Mouse (Mus musculus): ENCODE data around the gene Trappc6a. TPM values are rescaled to one million over a fixed set of nuclear protein-coding genes. Genes with fewer than 3 reads are reported as not detected.

Trappc6a gene
- polyA plus RNA-seq (2012; rRNA removed) (58.0 and 71.6 TPM in 2 replicates), polyA plus RNA-seq (2014; fragmentation: Nextera tagmentation; extraction: Ambion mirVana) (70.2 and 79.8 TPM in 2 replicates)

GRCm38 (mm10) chr7:19508150-19508923 is at the start of gene Trappc6a, which contains the start of gene Bloc1s3:
Gene Trappc6a, plus strand, starts transcription at chr7:19508395.
Gene Bloc1s3, minus strand, starts transcription at chr7:19508367.
- TF ChIP-seq POLR2A (IDR thresholded peaks at IDR 0.05; ENCODE audit: borderline replicate concordance, extremely low read depth, insufficient read depth, insufficient read length), result 0 out of 2 replicates have a peak, but pooled peaks have one; percentile 71
- WGBS, result under 1% methylated on average over 56 of the region's 56 CpGs
- DNase-seq (ENCODE audit: low spot score) (peak; percentile 95), ATAC-seq (ENCODE audit: low FRiP score, low read depth) (peak; percentile 97)
- Histone ChIP-seq H3K36me3 (ENCODE audit: control insufficient read depth, insufficient read depth, low read length) (no peaks in the 10 kb centered on the region), H3K4me1 (ENCODE audit: control insufficient read depth, insufficient read depth, low read length) (peaks cover 7% of the 10 kb centered on the region), H3K4me3 (replicated peaks; ENCODE audit: low read length) (peak within 1 kb of the TSS; percentile 84), H3K9me3 (ENCODE audit: control insufficient read depth, low read length) (no peaks in the 10 kb centered on the region), H3K4me2 (replicated peaks; ENCODE audit: low read depth, low read length, severe bottlenecking) (peak within 1 kb of the TSS; percentile 98), H3K27ac (replicated peaks; ENCODE audit: low read depth, low read length) (peak within 1 kb of the TSS; percentile 19; the same call in 1 of the 2 replicates), H3K27me3 (ENCODE audit: control insufficient read depth, insufficient read depth, low read length) (no peaks in the 10 kb centered on the region), H3K9ac (ENCODE audit: low read depth, low read length, severe bottlenecking) (peak within 1 kb of the TSS; percentile 80)

DNA sequence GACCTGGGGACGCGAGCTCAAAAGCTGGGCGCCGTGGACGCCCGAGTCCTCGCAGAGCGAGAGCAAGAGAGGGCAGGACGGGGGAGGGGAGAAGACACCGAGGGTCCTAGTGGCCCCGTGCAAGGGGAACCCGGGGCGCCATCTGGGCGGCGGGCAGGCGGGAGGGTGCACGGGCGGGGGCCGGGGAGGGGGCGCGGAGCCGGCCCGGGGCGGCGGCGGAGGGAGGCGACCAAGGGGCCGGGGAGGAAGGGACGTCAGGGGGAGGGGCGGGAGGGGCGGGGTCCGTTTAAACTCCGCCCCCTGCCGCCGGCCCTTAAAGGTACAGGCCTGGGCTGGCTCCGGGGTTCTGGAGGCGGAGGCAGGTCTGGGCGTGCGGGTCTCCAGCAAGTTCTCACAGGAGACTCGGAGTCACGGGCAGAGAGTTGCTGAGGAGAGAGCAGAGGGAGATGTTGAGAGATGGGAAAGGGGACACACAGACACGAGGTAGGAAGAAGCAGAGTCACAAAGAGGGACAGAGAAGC is 49.5 kb upstream of the Trappc6a start, which contains the start of gene Mark4:
Gene Mark4, minus strand, starts transcription at position 231 of the 521 bp plus-strand sequence.
- no peaks in the 10 kb centered on the region for H3K27me3 ChIP-seq (ENCODE audit: control insufficient read depth, insufficient read depth, low read length)
- H3K4me2 ChIP-seq (replicated peaks; ENCODE audit: low read depth, low read length, severe bottlenecking), result peak within 1 kb of the TSS; percentile 65
- H3K4me1 ChIP-seq (ENCODE audit: control insufficient read depth, insufficient read depth, low read length), result peaks cover 14% of the 10 kb centered on the region; the same call in 1 of the 2 replicates
- H3K27ac ChIP-seq (replicated peaks; ENCODE audit: low read depth, low read length), result peak within 1 kb of the TSS; percentile 73
- H3K4me3 ChIP-seq (replicated peaks; ENCODE audit: low read length), result peak within 1 kb of the TSS; percentile 89
- peak; percentile 89 for ATAC-seq (ENCODE audit: low FRiP score, low read depth)
- peak; percentile 81; the same call in 1 of the 2 replicates for TF ChIP-seq POLR2A (IDR thresholded peaks at IDR 0.05; ENCODE audit: borderline replicate concordance, extremely low read depth, insufficient read depth, insufficient read length)
- DNase-seq (ENCODE audit: low spot score), result peak; percentile 87
- no peaks in the 10 kb centered on the region for H3K9me3 ChIP-seq (ENCODE audit: control insufficient read depth, low read length)
- peak within 1 kb of the TSS; percentile 87 for H3K9ac ChIP-seq (ENCODE audit: low read depth, low read length, severe bottlenecking)
- WGBS, result 3% methylated on average over 15 of the region's 42 CpGs
- H3K36me3 ChIP-seq (ENCODE audit: control insufficient read depth, insufficient read depth, low read length), result peaks cover 9% of the 10 kb centered on the region; the same call in 1 of the 2 replicates

DNA sequence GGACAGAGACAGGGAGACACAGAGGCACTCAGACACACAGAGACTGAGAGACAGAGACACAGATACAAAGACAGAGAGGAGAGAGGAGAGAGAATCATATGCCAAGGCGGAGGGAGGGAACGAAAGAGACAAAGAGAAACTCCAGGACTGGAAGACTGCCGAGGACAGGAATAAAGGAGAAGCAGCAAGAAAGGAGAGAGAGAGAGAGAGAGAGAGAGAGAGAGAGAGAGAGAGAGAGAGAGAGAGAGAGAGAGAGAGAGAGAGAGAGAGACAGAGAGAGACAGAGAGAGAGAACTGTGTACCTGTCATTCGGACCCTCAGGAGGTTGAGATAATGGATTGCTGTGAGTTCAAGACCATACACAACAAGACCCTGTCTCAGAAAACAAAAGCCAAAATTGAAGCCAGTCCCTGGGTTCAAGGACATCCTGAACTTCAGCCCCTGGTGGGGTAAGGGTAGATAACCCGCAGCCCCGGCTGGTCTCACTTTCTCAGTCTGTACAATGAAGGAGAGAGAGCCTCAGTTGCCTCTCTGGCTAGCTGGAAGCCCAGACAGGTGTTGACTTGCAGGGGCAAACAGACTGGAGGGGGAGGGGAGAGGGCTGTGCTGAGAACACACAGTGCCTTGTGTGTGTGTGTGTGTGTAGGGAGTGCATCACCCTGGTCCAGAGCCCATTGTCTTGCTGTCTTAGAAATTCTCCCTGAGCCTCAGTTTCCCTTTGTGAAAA is 48.9 kb upstream of the Trappc6a start:
- Histone ChIP-seq H3K4me3 (replicated peaks; ENCODE audit: low read length) (peak overlapping the region; percentile 89), H3K4me1 (ENCODE audit: control insufficient read depth, insufficient read depth, low read length) (peaks cover 16% of the 10 kb centered on the region; the same call in 1 of the 2 replicates), H3K27me3 (ENCODE audit: control insufficient read depth, insufficient read depth, low read length) (no peaks in the 10 kb centered on the region), H3K9me3 (ENCODE audit: control insufficient read depth, low read length) (no peaks in the 10 kb centered on the region), H3K27ac (replicated peaks; ENCODE audit: low read depth, low read length) (peak overlapping the region; percentile 73; the same call in 1 of the 2 replicates), H3K4me2 (replicated peaks; ENCODE audit: low read depth, low read length, severe bottlenecking) (peak overlapping the region; percentile 65), H3K9ac (ENCODE audit: low read depth, low read length, severe bottlenecking) (peak overlapping the region; percentile 87), H3K36me3 (ENCODE audit: control insufficient read depth, insufficient read depth, low read length) (peaks cover 9% of the 10 kb centered on the region; the same call in 1 of the 2 replicates)
- TF ChIP-seq POLR2A (IDR thresholded peaks at IDR 0.05; ENCODE audit: borderline replicate concordance, extremely low read depth, insufficient read depth, insufficient read length), result no peak
- DNase-seq (ENCODE audit: low spot score) (no peak), ATAC-seq (ENCODE audit: low FRiP score, low read depth) (no peak)
- 19% methylated on average over 6 of the region's 6 CpGs for WGBS

DNA sequence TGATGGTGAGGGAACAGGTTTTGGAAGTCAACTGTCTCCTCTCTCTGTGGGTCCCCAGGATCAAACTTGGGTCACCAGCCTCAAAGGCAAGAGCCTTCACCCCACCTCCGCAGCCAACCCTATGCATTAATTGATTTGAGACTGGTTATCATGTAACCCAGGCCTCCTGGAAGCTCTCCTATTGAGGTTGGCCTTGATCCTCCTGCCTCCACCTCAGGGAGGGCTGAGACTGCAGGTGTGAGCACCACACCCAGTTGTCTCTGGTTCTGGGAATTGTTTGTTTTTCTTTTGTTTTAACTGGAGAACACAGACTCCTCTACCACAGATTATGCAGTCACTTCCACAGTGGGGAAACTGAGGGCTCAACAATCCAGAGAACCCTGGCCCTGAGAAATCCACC is 47.7 kb upstream of the Trappc6a start:
- Histone ChIP-seq H3K9ac (ENCODE audit: low read depth, low read length, severe bottlenecking) (no peak overlapping the region), H3K4me3 (replicated peaks; ENCODE audit: low read length) (no peak overlapping the region), H3K36me3 (ENCODE audit: control insufficient read depth, insufficient read depth, low read length) (peaks cover 9% of the 10 kb centered on the region; the same call in 1 of the 2 replicates), H3K9me3 (ENCODE audit: control insufficient read depth, low read length) (no peaks in the 10 kb centered on the region), H3K27me3 (ENCODE audit: control insufficient read depth, insufficient read depth, low read length) (no peaks in the 10 kb centered on the region), H3K27ac (replicated peaks; ENCODE audit: low read depth, low read length) (no peak overlapping the region), H3K4me2 (replicated peaks; ENCODE audit: low read depth, low read length, severe bottlenecking) (no peak overlapping the region), H3K4me1 (ENCODE audit: control insufficient read depth, insufficient read depth, low read length) (peaks cover 23% of the 10 kb centered on the region; the same call in 1 of the 2 replicates)
- ATAC-seq (ENCODE audit: low FRiP score, low read depth) (no peak), DNase-seq (ENCODE audit: low spot score) (no peak)
- 69% methylated on average over 1 of the region's 1 CpGs for WGBS
- TF ChIP-seq POLR2A (IDR thresholded peaks at IDR 0.05; ENCODE audit: borderline replicate concordance, extremely low read depth, insufficient read depth, insufficient read length), result no peak

Measured in limb, embryonic 14.5 days (tissue).